Mouse (Mus musculus): ENCODE data around the gene Rarb. TPM values are rescaled to one million over a fixed set of nuclear protein-coding genes. Genes with fewer than 3 reads are reported as not detected.

Gene Rarb
- polyA plus RNA-seq, 1 experiment, result not detected

GRCm38 (mm10) chr14:16431941-16432499 lies 386.9 kb downstream of the Rarb start:
- peaks cover 13% of the 10 kb centered on the region for H3K4me1 ChIP-seq (ENCODE audit: control insufficient read depth, insufficient read depth, low read length)
- H3K4me3 ChIP-seq (ENCODE audit: insufficient read depth, low read length), result no peak overlapping the region
- TF ChIP-seq POLR2A (IDR thresholded peaks at IDR 0.05; ENCODE audit: borderline replicate concordance, low read depth, low read length), result no peak

GRCm38 (mm10) chr14:16427569-16427968 lies 391.4 kb downstream of the Rarb start:
- peaks cover 2% of the 10 kb centered on the region; the same call in 1 of the 2 replicates for H3K4me1 ChIP-seq (ENCODE audit: control insufficient read depth, insufficient read depth, low read length)
- no peak overlapping the region for H3K4me3 ChIP-seq (ENCODE audit: insufficient read depth, low read length)
- no peak overlapping the region for H3K27ac ChIP-seq (ENCODE audit: insufficient read depth, low read depth, low read length)
- TF ChIP-seq POLR2A (IDR thresholded peaks at IDR 0.05; ENCODE audit: borderline replicate concordance, low read depth, low read length) (no peak), CTCF (IDR thresholded peaks at IDR 0.05; ENCODE audit: low read depth, low read length) (no peak)

More at GRCm38 (mm10) chr14:16431941-16432499, 386.9 kb downstream of the Rarb start:
- no peak overlapping the region for H3K27ac ChIP-seq (ENCODE audit: insufficient read depth, low read depth, low read length)

GRCm38 (mm10) chr14:16414163-16414562 lies 404.8 kb downstream of the Rarb start:
- H3K27ac ChIP-seq (ENCODE audit: insufficient read depth, low read depth, low read length), result no peak overlapping the region
- H3K4me3 ChIP-seq (ENCODE audit: insufficient read depth, low read length), result no peak overlapping the region
- no peaks in the 10 kb centered on the region for H3K4me1 ChIP-seq (ENCODE audit: control insufficient read depth, insufficient read depth, low read length)
- TF ChIP-seq CTCF (IDR thresholded peaks at IDR 0.05; ENCODE audit: low read depth, low read length), result no peak

- TF ChIP-seq CTCF (IDR thresholded peaks at IDR 0.05; ENCODE audit: low read depth, low read length), result no peak
- no peak for TF ChIP-seq POLR2A (IDR thresholded peaks at IDR 0.05; ENCODE audit: borderline replicate concordance, low read depth, low read length)
- H3K4me1 ChIP-seq (ENCODE audit: control insufficient read depth, insufficient read depth, low read length), result no peaks in the 10 kb centered on the region
- H3K27ac ChIP-seq (ENCODE audit: insufficient read depth, low read depth, low read length), result no peak overlapping the region
- no peak overlapping the region for H3K4me3 ChIP-seq (ENCODE audit: insufficient read depth, low read length)
Observed at GRCm38 (mm10) chr14:16405187-16405586, 413.8 kb downstream of the Rarb start.

- no peak for TF ChIP-seq CTCF (IDR thresholded peaks at IDR 0.05; ENCODE audit: low read depth, low read length)
- TF ChIP-seq POLR2A (IDR thresholded peaks at IDR 0.05; ENCODE audit: borderline replicate concordance, low read depth, low read length), result no peak
- Histone ChIP-seq H3K4me1 (ENCODE audit: control insufficient read depth, insufficient read depth, low read length) (peaks cover 2% of the 10 kb centered on the region), H3K27ac (ENCODE audit: insufficient read depth, low read depth, low read length) (no peak overlapping the region), H3K4me3 (ENCODE audit: insufficient read depth, low read length) (no peak overlapping the region)
Observed at GRCm38 (mm10) chr14:16384783-16385182, 434.2 kb downstream of the Rarb start.
